Mouse (Mus musculus) thymus, adult 2 months (tissue): ENCODE measurements around the gene H60b.

Source experiments
- CTCF ChIP-seq: fragments of 200-500 bp; IDR thresholded peaks from 2 replicates; pipeline ENCODE4 v1.5.1; 2012; ENCODE audit warnings: mild to moderate bottlenecking, control low read depth, low read length, moderate library complexity, borderline replicate concordance; ENCODE audit not compliant: control insufficient read depth, poor library complexity, insufficient read depth; ENCODE audit errors: extremely low read depth
- POLR2A ChIP-seq: fragments of 200-500 bp; IDR thresholded peaks from 2 replicates; pipeline ENCODE4 v1.6.1; 2012; ENCODE audit warnings: mild to moderate bottlenecking, low read length, control low read depth, moderate library complexity; ENCODE audit not compliant: control insufficient read depth, poor library complexity, insufficient read depth; ENCODE audit errors: extremely low read depth

DNA sequence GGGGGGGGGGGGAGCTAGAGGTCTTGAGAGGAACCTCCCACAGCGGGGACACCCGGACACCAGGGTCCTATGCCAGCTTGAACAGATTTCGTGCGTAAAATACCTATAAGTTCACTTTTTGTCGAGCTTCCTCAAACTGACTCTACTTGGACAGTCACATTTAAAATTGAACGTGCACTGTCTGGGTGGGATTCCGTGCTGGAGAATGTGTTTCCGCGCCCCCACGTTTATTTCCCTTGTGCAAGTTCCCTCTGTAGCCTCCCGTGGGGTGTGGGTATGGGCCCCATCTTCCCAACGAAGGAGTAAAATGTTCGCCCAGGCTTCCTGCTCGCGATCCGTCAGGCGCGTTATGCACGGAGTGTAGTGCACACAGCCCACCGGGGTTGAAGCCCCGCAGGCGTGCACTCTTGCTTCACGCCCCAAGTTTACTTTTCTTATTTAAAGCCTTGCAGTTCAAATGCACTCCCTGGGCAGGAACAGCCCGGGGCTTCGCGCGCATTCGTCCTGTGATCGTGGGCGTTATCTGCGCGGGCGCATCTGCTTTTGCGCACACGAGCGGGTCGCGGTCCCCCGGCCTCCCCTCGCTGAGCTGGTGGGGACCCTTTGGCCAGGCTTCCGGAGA is 115.4 kb downstream of the H60b start:
- no peak for TF ChIP-seq CTCF
- no peak for TF ChIP-seq POLR2A
